ENCODE assay signal across 21 mouse cellular contexts in the genomic region with DNA sequence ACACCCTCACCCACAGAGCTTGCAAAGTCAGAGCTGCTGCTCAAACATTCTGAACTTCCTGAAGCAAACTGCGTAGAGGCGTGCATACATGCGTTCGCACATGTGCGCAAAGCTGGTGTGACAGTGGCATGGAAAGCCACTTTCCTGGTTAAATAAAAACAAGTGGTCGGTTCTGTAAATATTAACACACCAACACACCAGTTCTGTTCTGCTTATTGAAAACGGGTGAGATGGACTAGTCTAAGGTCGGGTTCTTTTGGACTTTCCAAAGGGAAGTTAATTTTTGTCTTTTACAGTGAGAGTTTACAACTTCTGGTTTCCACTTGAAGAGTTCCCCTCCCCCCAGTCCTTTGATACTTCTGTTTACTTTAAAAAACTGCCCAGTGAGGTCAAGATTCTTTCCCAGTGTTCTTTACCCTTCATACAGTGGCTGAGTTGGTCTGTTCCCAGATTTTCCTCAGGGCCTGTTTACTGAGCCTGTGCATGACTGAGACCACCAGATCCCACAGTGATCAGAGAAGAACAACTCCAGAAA. TPM values are rescaled to one million over a fixed set of nuclear protein-coding genes. Genes with fewer than 3 reads are reported as not detected.
DNase-seq lines count a peak whose midpoint lies in the region; ATAC-seq and TF ChIP-seq lines count a peak whose summit lies in the region.
"Had no signal": no experiment of that assay in that cellular context is flagged by ENCODE, and none has a peak within 500 bp of the region (broad histone marks: within the 10 kb centered on the region; RNA-seq: fewer than 3 reads in every experiment).

No protein-coding gene starts in this region.

- no peak overlapping the region for H3K4me3 ChIP-seq in midbrain, embryonic 14.5 days (replicated peaks; ENCODE audit: low read depth, low read length)
- H3K4me3 ChIP-seq: forebrain, embryonic 13.5 days; gastrocnemius, adult 2 months; heart, embryonic 10.5 days; hindbrain, embryonic 15.5 days; limb, embryonic 12.5 days; megakaryocyte, embryonic 14.5 days; midbrain, embryonic 13.5 days had no signal

- WGBS in midbrain, embryonic 14.5 days, result 93% methylated on average over 8 of the region's 8 CpGs

- H3K36me3 ChIP-seq in midbrain, embryonic 14.5 days (ENCODE audit: control insufficient read depth, insufficient read depth, low read length), result no peaks in the 10 kb centered on the region
- H3K36me3 ChIP-seq: heart, embryonic 10.5 days; hindbrain, embryonic 15.5 days; limb, embryonic 12.5 days; midbrain, embryonic 13.5 days had no signal

- no peak overlapping the region for H3K9ac ChIP-seq in midbrain, embryonic 14.5 days (replicated peaks; ENCODE audit: low read length)
- H3K9ac ChIP-seq: forebrain, embryonic 13.5 days; hindbrain, embryonic 15.5 days; limb, embryonic 12.5 days; midbrain, embryonic 13.5 days had no signal

- no peaks in the 10 kb centered on the region for H3K4me1 ChIP-seq in midbrain, embryonic 14.5 days (ENCODE audit: control insufficient read depth, insufficient read depth, low read length)
- H3K4me1 ChIP-seq: forebrain, embryonic 13.5 days; heart, embryonic 10.5 days; hindbrain, embryonic 15.5 days; limb, embryonic 12.5 days; megakaryocyte, embryonic 14.5 days; midbrain, embryonic 13.5 days had no signal

- no peak for TF ChIP-seq CTCF in Patski (IDR thresholded peaks at IDR 0.05)

- no peaks in the 10 kb centered on the region for H3K27me3 ChIP-seq in Patski
- H3K27me3 ChIP-seq in midbrain, embryonic 14.5 days (ENCODE audit: control insufficient read depth, insufficient read depth, low read length), result no peaks in the 10 kb centered on the region
- H3K27me3 ChIP-seq: hindbrain, embryonic 15.5 days; limb, embryonic 12.5 days; megakaryocyte, embryonic 14.5 days; midbrain, embryonic 13.5 days had no signal

- POLR2A ChIA-PET in Patski (lab: Charles Lee), result no interaction called here

- CTCF ChIA-PET in Patski (lab: Charles Lee), result no interaction called here

- peak; percentile 65 for DNase-seq in A20 (ENCODE audit: low read depth, low spot score)
- DNase-seq in Patski (ENCODE audit: low read depth, low spot score), result peak; percentile 28
- peak; percentile 69 to 89 for DNase-seq in kidney, adult 8-10 months
- peak; percentile 36 for DNase-seq in kidney, postnatal 10 days
- no peak for DNase-seq in midbrain, embryonic 14.5 days
- DNase-seq in adrenal gland, postnatal 36 days, result no peak
- no peak for DNase-seq in urinary bladder, postnatal 10 days (ENCODE audit: low spot score)
- DNase-seq: adrenal gland, postnatal 14 days; cerebellum, adult 9-10 months; gastrocnemius, adult 2 months; layer of hippocampus, postnatal 36 days; lung, adult 18-20 months; retina, postnatal 1 day had no signal

- no peak for ATAC-seq in Patski
- ATAC-seq in midbrain, embryonic 14.5 days (ENCODE audit: low FRiP score, low TSS enrichment), result no peak
- no peak for ATAC-seq in cerebellum, adult (ENCODE audit: insufficient number of reproducible peaks, low FRiP score, low TSS enrichment)
- ATAC-seq: forebrain, embryonic 13.5 days; midbrain, embryonic 13.5 days had no signal

- no peak overlapping the region for H3K4me2 ChIP-seq in midbrain, embryonic 14.5 days (ENCODE audit: low read length)
- H3K4me2 ChIP-seq: forebrain, embryonic 13.5 days; hindbrain, embryonic 15.5 days; limb, embryonic 12.5 days; liver, embryonic 11.5 days; midbrain, embryonic 13.5 days had no signal

- no peaks in the 10 kb centered on the region for H3K9me3 ChIP-seq in midbrain, embryonic 14.5 days (ENCODE audit: control insufficient read depth, low read length)
- H3K9me3 ChIP-seq: forebrain, embryonic 13.5 days; heart, embryonic 10.5 days; hindbrain, embryonic 15.5 days; limb, embryonic 12.5 days; midbrain, embryonic 13.5 days had no signal

- H3K27ac ChIP-seq in midbrain, embryonic 14.5 days (replicated peaks; ENCODE audit: low read depth, low read length), result no peak overlapping the region
- H3K27ac ChIP-seq: forebrain, embryonic 13.5 days; gastrocnemius, adult 2 months; heart, embryonic 10.5 days; hindbrain, embryonic 15.5 days; limb, embryonic 12.5 days; midbrain, embryonic 13.5 days had no signal

- in situ Hi-C loops in Patski (cut with MboI; ENCODE audit: low pct_unique_long_range_greater_than_20kb), result no loop called here

RNA-seq across cellular contexts. Expression of a gene that starts 22.0 kb away (rescaled TPM):
- polyA plus RNA-seq in Patski (2021), result 9.0 TPM
- 32.8 and 34.5 TPM in 2 replicates for polyA plus RNA-seq in midbrain, embryonic 14.5 days (2014; fragmentation: Nextera tagmentation; extraction: Ambion mirVana)
- total RNA-seq in adrenal gland, postnatal 36 days (2021), result 10 to 100 TPM; 10.8 to 20.8 TPM

Comparison
In these comparisons a context has a peak if more than half of its experiments do, and no peak if none do; other contexts are left out.
1. DNase-seq: peak in A20 (single experiment), Patski (single experiment), kidney, adult 8-10 months (2 of 2) and kidney, postnatal 10 days (single experiment); none in midbrain, embryonic 14.5 days (single experiment), adrenal gland, postnatal 36 days (0 of 2) and urinary bladder, postnatal 10 days (single experiment).